Mouse (Mus musculus): ENCODE measurements around the gene Fosl2. TPM values are rescaled to one million over a fixed set of nuclear protein-coding genes. Genes with fewer than 3 reads are reported as not detected.

The Fosl2 gene
- 0.40 and 0.41 TPM in 2 replicates for polyA plus RNA-seq (2016; fragmentation: Nextera tagmentation; extraction: Ambion mirVana)

GRCm38 (mm10) chr5:32135336-32136206 lies at the start of gene Fosl2:
Gene Fosl2 (plus strand): TSS chr5:32135801.
- Histone ChIP-seq H3K27me3 (ENCODE audit: low read depth, poor library complexity, severe bottlenecking) (peaks cover 91% of the 10 kb centered on the region), H3K4me3 (peak within 1 kb of the TSS; percentile 69), H3K9me3 (replicated peaks) (no peaks in the 10 kb centered on the region), H3K27ac (replicated peaks) (peak within 1 kb of the TSS; percentile 87), H3K36me3 (no peaks in the 10 kb centered on the region), H3K4me1 (peaks cover 48% of the 10 kb centered on the region)
- WGBS, result under 1% methylated on average over 67 of the region's 85 CpGs
- peak; percentile 86 for DNase-seq (ENCODE audit: low spot score)

- H3K9me3 ChIP-seq (replicated peaks), result no peaks in the 10 kb centered on the region
- no peaks in the 10 kb centered on the region for H3K36me3 ChIP-seq
- no peak for DNase-seq (ENCODE audit: low spot score)
- WGBS, result 89% methylated on average over 2 of the region's 2 CpGs
- no peak overlapping the region for H3K4me3 ChIP-seq
- H3K4me1 ChIP-seq, result peaks cover 3% of the 10 kb centered on the region; the same call in 1 of the 2 replicates
- no peaks in the 10 kb centered on the region for H3K27me3 ChIP-seq (ENCODE audit: low read depth, poor library complexity, severe bottlenecking)
- no peak overlapping the region for H3K27ac ChIP-seq (replicated peaks)
Observed at GRCm38 (mm10) chr5:32085971-32086370, 49.6 kb upstream of the Fosl2 start.

DNA sequence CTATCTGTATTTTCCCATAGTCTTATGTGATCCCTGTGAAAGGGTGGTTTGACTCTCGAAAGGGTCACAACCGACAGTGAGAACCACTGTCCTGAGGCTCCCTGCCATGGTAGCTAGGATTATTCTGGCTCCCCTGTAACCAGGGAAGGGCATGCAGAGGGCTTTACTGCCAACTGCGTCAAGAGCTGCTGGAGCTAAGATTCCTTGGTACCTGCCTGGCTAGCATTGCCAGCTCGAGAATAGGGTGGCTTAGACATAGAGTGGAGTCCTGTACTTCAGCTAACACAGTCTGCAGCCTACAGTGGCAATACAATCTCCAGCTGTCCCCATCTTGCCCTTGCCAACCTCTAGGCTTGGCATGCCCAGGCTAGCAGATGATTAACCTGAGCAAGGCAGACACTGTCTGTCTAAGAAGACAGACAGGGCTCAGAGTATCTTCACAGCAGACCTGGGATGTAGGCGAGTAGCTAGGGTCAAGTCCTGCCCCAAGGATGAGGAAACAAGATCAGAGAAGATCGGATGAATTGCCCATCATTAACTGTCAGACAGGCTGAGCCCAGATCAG lies 49.0 kb upstream of the Fosl2 start:
- Histone ChIP-seq H3K36me3 (no peaks in the 10 kb centered on the region), H3K27me3 (ENCODE audit: low read depth, poor library complexity, severe bottlenecking) (no peaks in the 10 kb centered on the region), H3K4me1 (no peaks in the 10 kb centered on the region; the same call in 1 of the 2 replicates), H3K27ac (replicated peaks) (no peak overlapping the region), H3K9me3 (replicated peaks) (no peaks in the 10 kb centered on the region), H3K4me3 (no peak overlapping the region)
- 91% methylated on average over 6 of the region's 6 CpGs for WGBS
- DNase-seq (ENCODE audit: low spot score), result no peak

GRCm38 (mm10) chr5:32089481-32089880 lies 46.1 kb upstream of the Fosl2 start:
- no peaks in the 10 kb centered on the region; the same call in 1 of the 2 replicates for H3K4me1 ChIP-seq
- 62% methylated on average over 5 of the region's 5 CpGs for WGBS
- no peak overlapping the region for H3K4me3 ChIP-seq
- no peak for DNase-seq (ENCODE audit: low spot score)
- H3K36me3 ChIP-seq, result no peaks in the 10 kb centered on the region
- H3K9me3 ChIP-seq (replicated peaks), result no peaks in the 10 kb centered on the region
- no peaks in the 10 kb centered on the region for H3K27me3 ChIP-seq (ENCODE audit: low read depth, poor library complexity, severe bottlenecking)
- H3K27ac ChIP-seq (replicated peaks), result no peak overlapping the region

- H3K27ac ChIP-seq (replicated peaks), result no peak overlapping the region
Observed at GRCm38 (mm10) chr5:32092281-32092680, 43.3 kb upstream of the Fosl2 start.

GRCm38 (mm10) chr5:32098691-32099090 lies 36.9 kb upstream of the Fosl2 start:
- H3K4me1 ChIP-seq, result peaks cover 15% of the 10 kb centered on the region
- H3K9me3 ChIP-seq (replicated peaks), result no peaks in the 10 kb centered on the region
- no peak overlapping the region for H3K4me3 ChIP-seq
- H3K27ac ChIP-seq (replicated peaks), result no peak overlapping the region
- no peaks in the 10 kb centered on the region for H3K27me3 ChIP-seq (ENCODE audit: low read depth, poor library complexity, severe bottlenecking)
- 84% methylated on average over 3 of the region's 3 CpGs for WGBS
- no peak for DNase-seq (ENCODE audit: low spot score)
- no peaks in the 10 kb centered on the region for H3K36me3 ChIP-seq

More at GRCm38 (mm10) chr5:32092281-32092680, 43.3 kb upstream of the Fosl2 start:
- no peak for DNase-seq (ENCODE audit: low spot score)
- Histone ChIP-seq H3K4me3 (no peak overlapping the region), H3K36me3 (no peaks in the 10 kb centered on the region), H3K27me3 (ENCODE audit: low read depth, poor library complexity, severe bottlenecking) (no peaks in the 10 kb centered on the region), H3K9me3 (replicated peaks) (no peaks in the 10 kb centered on the region), H3K4me1 (no peaks in the 10 kb centered on the region)

GRCm38 (mm10) chr5:32102484-32102883 lies 33.1 kb upstream of the Fosl2 start:
- H3K36me3 ChIP-seq, result no peaks in the 10 kb centered on the region
- H3K27me3 ChIP-seq (ENCODE audit: low read depth, poor library complexity, severe bottlenecking), result no peaks in the 10 kb centered on the region
- 55% methylated on average over 5 of the region's 5 CpGs for WGBS
- no peak overlapping the region for H3K4me3 ChIP-seq
- no peaks in the 10 kb centered on the region for H3K9me3 ChIP-seq (replicated peaks)
- peaks cover 15% of the 10 kb centered on the region for H3K4me1 ChIP-seq
- no peak for DNase-seq (ENCODE audit: low spot score)
- H3K27ac ChIP-seq (replicated peaks), result peak overlapping the region; percentile 63; the same call in 1 of the 2 replicates

- Histone ChIP-seq H3K9me3 (replicated peaks) (no peaks in the 10 kb centered on the region), H3K4me3 (no peak overlapping the region), H3K36me3 (no peaks in the 10 kb centered on the region), H3K27me3 (ENCODE audit: low read depth, poor library complexity, severe bottlenecking) (no peaks in the 10 kb centered on the region), H3K27ac (replicated peaks) (0 out of 2 replicates have a peak overlapping the region, but pooled peaks have one; percentile 63), H3K4me1 (peaks cover 15% of the 10 kb centered on the region)
- no peak for DNase-seq (ENCODE audit: low spot score)
- WGBS, result 81% methylated on average over 6 of the region's 6 CpGs
Observed at GRCm38 (mm10) chr5:32102971-32103431, 32.6 kb upstream of the Fosl2 start.

- H3K27me3 ChIP-seq (ENCODE audit: low read depth, poor library complexity, severe bottlenecking), result no peaks in the 10 kb centered on the region
- no peak overlapping the region for H3K4me3 ChIP-seq
- no peaks in the 10 kb centered on the region for H3K36me3 ChIP-seq
- DNase-seq (ENCODE audit: low spot score), result no peak
- 94% methylated on average over 1 of the region's 1 CpGs for WGBS
- peaks cover 15% of the 10 kb centered on the region for H3K4me1 ChIP-seq
- H3K9me3 ChIP-seq (replicated peaks), result no peaks in the 10 kb centered on the region
- no peak overlapping the region for H3K27ac ChIP-seq (replicated peaks)
Observed at GRCm38 (mm10) chr5:32103545-32103944, 32.1 kb upstream of the Fosl2 start.

- DNase-seq (ENCODE audit: low spot score), result no peak
- 86% methylated on average over 12 of the region's 12 CpGs for WGBS
- Histone ChIP-seq H3K4me3 (no peak overlapping the region), H3K36me3 (no peaks in the 10 kb centered on the region), H3K9me3 (replicated peaks) (no peaks in the 10 kb centered on the region), H3K4me1 (peaks cover 15% of the 10 kb centered on the region), H3K27me3 (ENCODE audit: low read depth, poor library complexity, severe bottlenecking) (no peaks in the 10 kb centered on the region), H3K27ac (replicated peaks) (no peak overlapping the region)
Observed at GRCm38 (mm10) chr5:32104119-32104990, 31.2 kb upstream of the Fosl2 start.

DNA sequence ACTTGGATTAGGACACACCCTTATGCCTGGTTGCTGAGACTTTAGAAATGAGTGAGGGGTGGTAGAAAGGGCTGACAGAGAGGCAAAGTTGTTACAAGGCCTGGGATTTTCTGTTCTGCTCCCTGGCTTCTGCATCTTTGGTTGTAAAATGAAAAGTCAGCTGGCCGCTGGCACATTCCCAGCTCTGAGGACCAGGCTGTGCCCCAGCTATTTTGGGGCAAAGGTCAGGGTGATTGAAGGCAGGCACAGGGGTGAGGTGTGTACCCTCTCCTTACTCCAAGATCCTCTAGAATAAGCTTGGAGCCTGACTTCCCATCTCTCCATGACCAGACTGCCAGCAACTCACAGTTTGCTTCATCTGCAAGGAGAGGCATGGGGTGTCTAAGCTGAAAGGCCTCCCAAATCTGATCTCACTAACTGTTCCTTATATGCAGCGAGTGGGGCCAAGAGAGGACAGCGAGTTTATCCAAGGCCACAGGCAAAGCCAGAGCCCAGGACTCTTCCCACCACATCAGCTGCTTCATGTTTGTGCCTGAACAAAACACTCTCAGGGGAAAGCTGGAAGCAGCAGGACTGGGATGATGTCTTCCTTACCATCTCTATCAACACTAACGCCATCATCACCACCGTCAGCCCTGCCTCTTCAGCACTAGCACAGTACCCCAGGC lies 29.0 kb upstream of the Fosl2 start:
- 85% methylated on average over 5 of the region's 5 CpGs for WGBS

DNA sequence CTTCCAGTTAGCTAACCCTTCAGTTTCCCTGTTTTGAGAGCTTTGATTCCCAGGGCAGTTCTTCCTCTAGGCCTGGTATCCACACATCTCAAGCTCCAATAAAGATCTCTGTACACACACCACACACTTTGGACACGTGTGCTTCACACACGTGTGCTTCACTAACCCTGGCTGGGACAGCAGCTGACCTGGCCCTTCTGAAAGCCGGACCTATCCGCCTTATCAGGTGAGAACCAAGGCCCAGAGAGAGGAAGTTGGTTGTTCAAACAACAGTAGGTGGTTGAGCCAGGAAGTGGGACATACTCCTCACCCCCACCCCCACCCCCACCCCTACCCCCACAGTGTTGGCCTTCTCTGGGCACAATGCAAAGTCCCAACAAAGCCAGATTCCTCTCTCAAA lies 24.9 kb upstream of the Fosl2 start:
- H3K9me3 ChIP-seq (replicated peaks), result no peaks in the 10 kb centered on the region
- H3K27ac ChIP-seq (replicated peaks), result no peak overlapping the region
- no peaks in the 10 kb centered on the region for H3K27me3 ChIP-seq (ENCODE audit: low read depth, poor library complexity, severe bottlenecking)
- DNase-seq (ENCODE audit: low spot score), result no peak
- no peaks in the 10 kb centered on the region for H3K36me3 ChIP-seq
- H3K4me3 ChIP-seq, result no peak overlapping the region
- no peaks in the 10 kb centered on the region for H3K4me1 ChIP-seq
- WGBS, result 89% methylated on average over 4 of the region's 4 CpGs

More for the DNA sequence above, 29.0 kb upstream of the Fosl2 start:
- DNase-seq (ENCODE audit: low spot score), result no peak
- no peak overlapping the region for H3K27ac ChIP-seq (replicated peaks)
- H3K4me3 ChIP-seq, result no peak overlapping the region
- no peaks in the 10 kb centered on the region for H3K27me3 ChIP-seq (ENCODE audit: low read depth, poor library complexity, severe bottlenecking)
- no peaks in the 10 kb centered on the region for H3K9me3 ChIP-seq (replicated peaks)
- H3K4me1 ChIP-seq, result peaks cover 15% of the 10 kb centered on the region
- H3K36me3 ChIP-seq, result no peaks in the 10 kb centered on the region
